Comparison of ENCODE assay signal across 32 mouse cellular contexts in genomic region chr3:137620540-137620939, GRCm38 (mm10). TPM values are rescaled to one million over a fixed set of nuclear protein-coding genes. Genes with fewer than 3 reads are reported as not detected.
"Had no signal": no experiment of that assay in that cellular context is flagged by ENCODE, and none has a peak within 500 bp of the region (broad histone marks: within the 10 kb centered on the region; RNA-seq: fewer than 3 reads in every experiment).

No protein-coding gene starts in this region.

- H3K9me3 ChIP-seq: limb, embryonic 12.5 days; limb, embryonic 15.5 days; midbrain, embryonic 12.5 days; neural tube, embryonic 13.5 days; stomach, embryonic 15.5 days had no signal

- H3K36me3 ChIP-seq: limb, embryonic 12.5 days; limb, embryonic 15.5 days; midbrain, embryonic 12.5 days; neural tube, embryonic 13.5 days; stomach, embryonic 15.5 days had no signal

- ATAC-seq: liver, postnatal 0 days; lung, postnatal 0 days; midbrain, embryonic 16.5 days had no signal

- H3K9ac ChIP-seq: limb, embryonic 12.5 days; limb, embryonic 15.5 days; liver, embryonic 14.5 days; liver, postnatal 0 days; lung, embryonic 14.5 days; midbrain, embryonic 12.5 days; neural tube, embryonic 13.5 days; stomach, embryonic 15.5 days had no signal

- DNase-seq: kidney, adult 2 months; kidney, postnatal 25 days; left cerebral cortex, postnatal 4 days; liver, postnatal 0 days; lung, embryonic 14.5 days; retina, postnatal 1 day; right cerebral cortex, postnatal 25 days; spleen, adult 18-20 months; thymus, adult 18-20 months; thymus, postnatal 36 days had no signal

- H3K27ac ChIP-seq: kidney, postnatal 0 days; limb, embryonic 12.5 days; limb, embryonic 15.5 days; liver, embryonic 14.5 days; macrophage; midbrain, embryonic 12.5 days; neural tube, embryonic 13.5 days; stomach, embryonic 15.5 days had no signal

- H3K4me2 ChIP-seq: limb, embryonic 12.5 days; limb, embryonic 15.5 days; liver, embryonic 11.5 days; lung, embryonic 14.5 days; midbrain, embryonic 12.5 days; neural tube, embryonic 13.5 days; stomach, embryonic 15.5 days had no signal

- H3K27me3 ChIP-seq: stomach, embryonic 15.5 days had no signal

- H3K4me1 ChIP-seq: stomach, embryonic 15.5 days had no signal

- H3K4me3 ChIP-seq: limb, embryonic 12.5 days; limb, embryonic 15.5 days; midbrain, embryonic 12.5 days; myocyte; neural tube, embryonic 13.5 days; stomach, embryonic 15.5 days had no signal

RNA-seq across cellular contexts. Expression of gene Ddit4l, which starts 0.9 kb away (rescaled TPM):
- total RNA-seq: megakaryocyte, adult 5-6 weeks; monocyte, adult 5-6 weeks had no signal
- polyA plus RNA-seq: macrophage had no signal

RNA-seq across cellular contexts. Expression of gene Gm21962, which starts 50.8 kb away (rescaled TPM):
- total RNA-seq: layer of hippocampus, postnatal 10 days; left cerebral cortex, adult 18-20 months; left cerebral cortex, postnatal 14 days; left cerebral cortex, postnatal 4 days; megakaryocyte, adult 5-6 weeks; neutrophil, adult 5-6 weeks had no signal
- polyA plus RNA-seq: kidney, adult 2 months; kidney, embryonic 14.5 days; kidney, postnatal 0 days; large intestine, adult 2 months; limb, embryonic 12.5 days; limb, embryonic 15.5 days; liver, embryonic 11.5 days; liver, embryonic 14.5 days; liver, postnatal 0 days; lung, embryonic 14.5 days; lung, postnatal 0 days; macrophage; midbrain, embryonic 12.5 days; midbrain, embryonic 16.5 days; myocyte; neural tube, embryonic 13.5 days; stomach, embryonic 15.5 days; testis, adult 2 months; urinary bladder, adult 2 months had no signal
